Mouse (Mus musculus) small intestine, adult 2 months (tissue): ENCODE data around the gene Ttc1.

ENCODE experiments used
- CTCF ChIP-seq: fragments of 200-500 bp; IDR thresholded peaks from 2 replicates; pipeline ENCODE4 v1.5.1; 2012; ENCODE audit warnings: low read depth, mild to moderate bottlenecking, control low read depth, inconsistent platforms, low read length, moderate library complexity, mixed read lengths; ENCODE audit not compliant: insufficient replicate concordance, insufficient read length; ENCODE audit errors: extremely low read depth
- POLR2A ChIP-seq: fragments of 200-500 bp; IDR thresholded peaks from 2 replicates; pipeline ENCODE4 v1.6.1; 2012; ENCODE audit warnings: low read depth, mild to moderate bottlenecking, control low read depth, inconsistent platforms, low read length, moderate library complexity

GRCm38 (mm10) chr11:43700291-43700690, 47.5 kb downstream of the Ttc1 start:
- TF ChIP-seq POLR2A (no peak), CTCF (no peak)
